Mouse (Mus musculus) heart, embryonic 13.5 days (tissue): ENCODE results near the gene Adarb2. TPM values are rescaled to one million over a fixed set of nuclear protein-coding genes. Genes with fewer than 3 reads are reported as not detected.

Experiments
- ATAC-seq: fragments of 200-750 bp; cut with Nextera tagmentation; 2 replicates; pipeline ENCODE4 v1.8.0; 2017; ENCODE audit warnings: moderate TSS enrichment; ENCODE audit not compliant: insufficient number of reproducible peaks, low FRiP score, low TSS enrichment; ENCODE audit errors: extremely low read depth
- H3K27ac ChIP-seq: fragments of 300-500 bp; sonication (generic); replicated peaks from 2 replicates; pipeline ENCODE4 v1.5.1; 2015; ENCODE audit warnings: moderate library complexity, mild to moderate bottlenecking, inconsistent platforms
- H3K27me3 ChIP-seq: fragments of 300-500 bp; sonication (generic); replicated peaks from 2 replicates; pipeline ENCODE4 v1.6.1; 2015; ENCODE audit warnings: mild to moderate bottlenecking, inconsistent platforms
- H3K36me3 ChIP-seq: fragments of 300-500 bp; sonication (generic); 2 replicates; pipeline ENCODE4 v1.6.1; 2015; ENCODE audit warnings: mild to moderate bottlenecking, inconsistent platforms
- H3K4me1 ChIP-seq: fragments of 300-500 bp; sonication (generic); 2 replicates; pipeline ENCODE4 v1.6.1; 2015; ENCODE audit warnings: inconsistent platforms
- H3K4me2 ChIP-seq: fragments of 300-500 bp; sonication (generic); 2 replicates; pipeline ENCODE4 v1.6.1; 2015; ENCODE audit warnings: inconsistent platforms, mild to moderate bottlenecking, moderate library complexity
- H3K4me3 ChIP-seq: fragments of 300-500 bp; sonication (generic); 2 replicates; pipeline ENCODE4 v1.5.1; 2015; ENCODE audit warnings: moderate library complexity, mild to moderate bottlenecking, inconsistent platforms
- H3K9ac ChIP-seq: fragments of 300-500 bp; sonication (generic); 2 replicates; pipeline ENCODE4 v1.6.1; 2015; ENCODE audit warnings: inconsistent platforms, mild to moderate bottlenecking, moderate library complexity
- H3K9me3 ChIP-seq: fragments of 300-500 bp; sonication (generic); 2 replicates; pipeline ENCODE4 v1.6.1; 2016; ENCODE audit warnings: inconsistent platforms
- WGBS: fragments of 180-500 bp; shearing (Covaris S2); methylation state at CpG from one replicate; pipeline ENCODE4 v1.1.7; 2015; ENCODE audit warnings: mixed read lengths; 5-methylcytosine and 5-hydroxymethylcytosine counted together
- polyA plus RNA-seq: library from polyadenylated mRNA; unstranded; fragments of >200 nt; fragmentation: Nextera tagmentation; extraction: Ambion mirVana; gene quantifications from 2 replicates; pipeline ENCODE4 v1.2.1, GENCODE M21; 2015

Gene Adarb2
- polyA plus RNA-seq, 1 experiment from 2014 or later: 0.27 TPM

- no peaks in the 10 kb centered on the region for H3K4me1 ChIP-seq
- no peaks in the 10 kb centered on the region for H3K36me3 ChIP-seq
- H3K9ac ChIP-seq: no peak overlapping the region
- H3K27ac ChIP-seq: no peak overlapping the region
- no peaks in the 10 kb centered on the region for H3K27me3 ChIP-seq
- ATAC-seq: no peak
- H3K4me2 ChIP-seq: no peak overlapping the region
- no peaks in the 10 kb centered on the region for H3K9me3 ChIP-seq
- 69% methylated on average over 3 of the region's 3 CpGs for WGBS
- no peak overlapping the region for H3K4me3 ChIP-seq
Observed at GRCm38 (mm10) chr13:8457831-8458230, 255.2 kb downstream of the Adarb2 start.

- whole genome bisulfite sequencing: 70% methylated on average over 12 of the region's 12 CpGs
- no peaks in the 10 kb centered on the region for H3K4me1 ChIP-seq
- H3K4me2 ChIP-seq: no peak overlapping the region
- H3K27me3 ChIP-seq: no peaks in the 10 kb centered on the region
- H3K4me3 ChIP-seq: no peak overlapping the region
- no peak for ATAC-seq
- no peaks in the 10 kb centered on the region for H3K36me3 ChIP-seq
- no peaks in the 10 kb centered on the region for H3K9me3 ChIP-seq
- H3K27ac ChIP-seq: no peak overlapping the region
- no peak overlapping the region for H3K9ac ChIP-seq
Observed at GRCm38 (mm10) chr13:8467591-8468366, 265.1 kb downstream of the Adarb2 start.

GRCm38 (mm10) chr13:8476237-8476636, 273.6 kb downstream of the Adarb2 start:
- Histone ChIP-seq H3K36me3 (no peaks in the 10 kb centered on the region), H3K9ac (no peak overlapping the region), H3K27me3 (no peaks in the 10 kb centered on the region), H3K4me2 (no peak overlapping the region), H3K9me3 (peaks cover 4% of the 10 kb centered on the region; the same call in 1 of the 2 replicates), H3K27ac (no peak overlapping the region), H3K4me1 (no peaks in the 10 kb centered on the region), H3K4me3 (no peak overlapping the region)
- whole genome bisulfite sequencing: 66% methylated on average over 3 of the region's 3 CpGs
- ATAC-seq: no peak

GRCm38 (mm10) chr13:8478731-8479130, 276.1 kb downstream of the Adarb2 start:
- no peak overlapping the region for H3K4me2 ChIP-seq
- no peak overlapping the region for H3K27ac ChIP-seq
- no peaks in the 10 kb centered on the region for H3K4me1 ChIP-seq
- no peaks in the 10 kb centered on the region for H3K27me3 ChIP-seq
- H3K4me3 ChIP-seq: no peak overlapping the region
- WGBS: 83% methylated on average over 1 of the region's 1 CpGs
- no peaks in the 10 kb centered on the region for H3K36me3 ChIP-seq
- no peak for ATAC-seq
- no peak overlapping the region for H3K9ac ChIP-seq
- H3K9me3 ChIP-seq: peaks cover 4% of the 10 kb centered on the region; the same call in 1 of the 2 replicates

- Histone ChIP-seq H3K27me3 (no peaks in the 10 kb centered on the region), H3K4me2 (no peak overlapping the region), H3K4me3 (no peak overlapping the region), H3K27ac (no peak overlapping the region), H3K4me1 (no peaks in the 10 kb centered on the region), H3K9ac (no peak overlapping the region), H3K9me3 (0 out of 2 replicates have a peak, but pooled peaks cover under 1% of the 10 kb centered on the region), H3K36me3 (no peaks in the 10 kb centered on the region)
- no peak for ATAC-seq
Observed at GRCm38 (mm10) chr13:8479970-8480369, 277.3 kb downstream of the Adarb2 start.

- Histone ChIP-seq H3K36me3 (no peaks in the 10 kb centered on the region), H3K4me2 (no peak overlapping the region), H3K27me3 (no peaks in the 10 kb centered on the region), H3K4me3 (no peak overlapping the region), H3K27ac (no peak overlapping the region), H3K4me1 (no peaks in the 10 kb centered on the region), H3K9me3 (no peaks in the 10 kb centered on the region), H3K9ac (no peak overlapping the region)
- 47% methylated on average over 3 of the region's 3 CpGs for WGBS
- no peak for ATAC-seq
Observed at GRCm38 (mm10) chr13:8481347-8481746, 278.7 kb downstream of the Adarb2 start.

- no peak overlapping the region for H3K9ac ChIP-seq
- H3K4me3 ChIP-seq: no peak overlapping the region
- H3K9me3 ChIP-seq: no peaks in the 10 kb centered on the region
- WGBS: 42% methylated on average over 4 of the region's 4 CpGs
- no peak for ATAC-seq
- no peak overlapping the region for H3K4me2 ChIP-seq
- no peaks in the 10 kb centered on the region for H3K27me3 ChIP-seq
- no peak overlapping the region for H3K27ac ChIP-seq
- no peaks in the 10 kb centered on the region for H3K36me3 ChIP-seq
- H3K4me1 ChIP-seq: no peaks in the 10 kb centered on the region
Observed at GRCm38 (mm10) chr13:8484592-8485272, 282.1 kb downstream of the Adarb2 start.

GRCm38 (mm10) chr13:8487756-8488434, 285.2 kb downstream of the Adarb2 start:
- H3K36me3 ChIP-seq: no peaks in the 10 kb centered on the region
- ATAC-seq: no peak

GRCm38 (mm10) chr13:8493363-8493762, 290.7 kb downstream of the Adarb2 start:
- Histone ChIP-seq H3K27me3 (no peaks in the 10 kb centered on the region), H3K4me1 (no peaks in the 10 kb centered on the region), H3K9me3 (no peaks in the 10 kb centered on the region), H3K9ac (no peak overlapping the region), H3K27ac (no peak overlapping the region), H3K4me2 (no peak overlapping the region), H3K4me3 (no peak overlapping the region), H3K36me3 (no peaks in the 10 kb centered on the region)
- no peak for ATAC-seq
- WGBS: 59% methylated on average over 5 of the region's 5 CpGs

More at GRCm38 (mm10) chr13:8487756-8488434, 285.2 kb downstream of the Adarb2 start:
- H3K4me3 ChIP-seq: no peak overlapping the region
- no peaks in the 10 kb centered on the region for H3K9me3 ChIP-seq
- H3K9ac ChIP-seq: no peak overlapping the region
- no peak overlapping the region for H3K27ac ChIP-seq
- H3K4me1 ChIP-seq: no peaks in the 10 kb centered on the region
- 59% methylated on average over 5 of the region's 5 CpGs for WGBS
- H3K27me3 ChIP-seq: no peaks in the 10 kb centered on the region
- no peak overlapping the region for H3K4me2 ChIP-seq

- no peak overlapping the region for H3K27ac ChIP-seq
- no peak overlapping the region for H3K9ac ChIP-seq
- WGBS: 75% methylated on average over 5 of the region's 5 CpGs
- no peaks in the 10 kb centered on the region for H3K4me1 ChIP-seq
- ATAC-seq: no peak
- no peak overlapping the region for H3K4me2 ChIP-seq
- H3K36me3 ChIP-seq: no peaks in the 10 kb centered on the region
- no peaks in the 10 kb centered on the region for H3K27me3 ChIP-seq
- no peak overlapping the region for H3K4me3 ChIP-seq
- no peaks in the 10 kb centered on the region for H3K9me3 ChIP-seq
Observed at GRCm38 (mm10) chr13:8499551-8499950, 296.9 kb downstream of the Adarb2 start.

GRCm38 (mm10) chr13:8511069-8511817, 308.6 kb downstream of the Adarb2 start:
- Histone ChIP-seq H3K4me3 (no peak overlapping the region), H3K27me3 (no peaks in the 10 kb centered on the region), H3K4me1 (no peaks in the 10 kb centered on the region), H3K9me3 (no peaks in the 10 kb centered on the region), H3K27ac (no peak overlapping the region), H3K36me3 (no peaks in the 10 kb centered on the region), H3K9ac (no peak overlapping the region), H3K4me2 (no peak overlapping the region)
- WGBS: 58% methylated on average over 7 of the region's 7 CpGs
- no peak for ATAC-seq
